Mouse (Mus musculus) naive thymus-derived CD4-positive, alpha-beta T cell, adult 2 months (primary cell): Measurements from ENCODE around the gene Hist2h2bb.

Experiments used
- DNase-seq: peaks from one replicate; pipeline ENCODE4 v3.0.0-alpha.2; 2011; ENCODE audit warnings: low read depth

Gene Hist2h2bb

GRCm38 (mm10) chr3:96300706-96301529, 31.4 kb downstream of the Hist2h2bb start:
- DNase-seq, result peak; percentile 40

GRCm38 (mm10) chr3:96302076-96302475, 32.5 kb downstream of the Hist2h2bb start:
- no peak for DNase-seq

GRCm38 (mm10) chr3:96306506-96306905, 37.0 kb downstream of the Hist2h2bb start:
- DNase-seq, result peak; percentile 61

GRCm38 (mm10) chr3:96309441-96309840, 39.9 kb downstream of the Hist2h2bb start:
- peak; percentile 31 for DNase-seq

GRCm38 (mm10) chr3:96312341-96313098, 43.0 kb downstream of the Hist2h2bb start:
- no peak for DNase-seq
